Mouse (Mus musculus): ENCODE data around the gene Sf3a2.

The Sf3a2 gene

GRCm38 (mm10) chr10:80798150-80799006, at the start of gene Sf3a2, which contains the start of gene Plekhj1:
Gene Sf3a2, plus strand, starts transcription at chr10:80798198.
Gene Plekhj1, minus strand, starts transcription at chr10:80798626.
- DNase-seq = peak; percentile 97

GRCm38 (mm10) chr10:80748609-80749008, 49.4 kb upstream of the Sf3a2 start:
- DNase-seq = no peak

GRCm38 (mm10) chr10:80751188-80751832, 46.7 kb upstream of the Sf3a2 start:
- peak; percentile 51 for DNase-seq

- DNase-seq = no peak
These were observed 45.8 kb upstream of the Sf3a2 start for GRCm38 (mm10) chr10:80752079-80752625.

GRCm38 (mm10) chr10:80754594-80755290, 43.3 kb upstream of the Sf3a2 start, which contains the start of gene Dot1l:
Gene Dot1l, plus strand, starts transcription at chr10:80755206.
- DNase-seq = peak; percentile 98

GRCm38 (mm10) chr10:80755291-80756015, 42.5 kb upstream of the Sf3a2 start:
- no peak for DNase-seq

GRCm38 (mm10) chr10:80756099-80756498, 41.9 kb upstream of the Sf3a2 start:
- DNase-seq = no peak

- DNase-seq = no peak
These were observed 41.5 kb upstream of the Sf3a2 start for GRCm38 (mm10) chr10:80756509-80756908.

- DNase-seq = peak; percentile 52
These were observed 41.0 kb upstream of the Sf3a2 start for GRCm38 (mm10) chr10:80756967-80757366.

GRCm38 (mm10) chr10:80757717-80758116, 40.3 kb upstream of the Sf3a2 start:
- DNase-seq = no peak

GRCm38 (mm10) chr10:80758651-80759050, 39.3 kb upstream of the Sf3a2 start:
- DNase-seq = no peak

GRCm38 (mm10) chr10:80760596-80761524, 37.1 kb upstream of the Sf3a2 start:
- DNase-seq = no peak

- no peak for DNase-seq
These were observed 36.2 kb upstream of the Sf3a2 start for GRCm38 (mm10) chr10:80761821-80762220.

GRCm38 (mm10) chr10:80763502-80763901, 34.5 kb upstream of the Sf3a2 start:
- no peak for DNase-seq

GRCm38 (mm10) chr10:80765746-80766145, 32.3 kb upstream of the Sf3a2 start:
- DNase-seq = no peak

GRCm38 (mm10) chr10:80766161-80766815, 31.7 kb upstream of the Sf3a2 start:
- DNase-seq = no peak

GRCm38 (mm10) chr10:80768365-80768764, 29.6 kb upstream of the Sf3a2 start:
- no peak for DNase-seq

GRCm38 (mm10) chr10:80773816-80774215, 24.2 kb upstream of the Sf3a2 start:
- no peak for DNase-seq

GRCm38 (mm10) chr10:80774549-80774948, 23.4 kb upstream of the Sf3a2 start:
- DNase-seq = peak; percentile 95

GRCm38 (mm10) chr10:80774981-80775380, 23.0 kb upstream of the Sf3a2 start:
- no peak for DNase-seq

- peak; percentile 77 for DNase-seq
These were observed 22.3 kb upstream of the Sf3a2 start for GRCm38 (mm10) chr10:80775731-80776130.

Data from cerebellum, adult 8-10 months (tissue).